Mouse (Mus musculus) right cerebral cortex, postnatal 10 days (tissue): ENCODE data around the gene Agrp.
"Not testable (repeated sequence)": the region's sequence is repeated elsewhere in the genome, so short reads cannot be mapped to it uniquely, and the experiment has no call there.

ENCODE experiments used
- DNase-seq, 2 experiments: peaks; one replicate each; pipeline ENCODE4 v3.0.0; 2021; ENCODE audit warnings: low spot score in 2 of 2

The Agrp gene

DNA sequence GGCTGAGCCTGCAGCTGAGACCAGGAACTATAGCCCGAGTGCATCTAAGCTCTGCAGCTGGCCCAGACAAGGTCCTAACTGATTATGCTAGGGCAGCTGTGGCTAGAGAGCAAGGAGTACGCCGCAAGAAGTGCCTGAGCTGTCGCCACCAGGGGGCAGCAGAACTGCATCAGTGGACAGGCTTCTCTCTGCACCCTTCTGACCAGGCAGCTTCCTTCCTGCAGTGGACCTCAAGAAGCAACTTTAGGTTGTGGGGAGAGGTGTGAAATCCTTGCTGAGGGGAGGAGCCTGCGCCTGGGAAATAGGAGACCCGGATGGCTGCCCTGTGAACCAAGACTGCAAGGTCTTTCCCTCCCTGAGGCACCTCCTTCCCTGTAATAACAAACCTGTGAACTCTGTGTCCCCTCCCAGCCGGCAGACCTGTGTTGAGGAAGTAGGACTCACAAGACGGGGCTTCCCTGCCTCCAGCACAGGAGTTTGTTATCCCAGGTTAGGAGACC is 14.7 kb downstream of the Agrp start:
- peak; percentile 94 for DNase-seq

DNA sequence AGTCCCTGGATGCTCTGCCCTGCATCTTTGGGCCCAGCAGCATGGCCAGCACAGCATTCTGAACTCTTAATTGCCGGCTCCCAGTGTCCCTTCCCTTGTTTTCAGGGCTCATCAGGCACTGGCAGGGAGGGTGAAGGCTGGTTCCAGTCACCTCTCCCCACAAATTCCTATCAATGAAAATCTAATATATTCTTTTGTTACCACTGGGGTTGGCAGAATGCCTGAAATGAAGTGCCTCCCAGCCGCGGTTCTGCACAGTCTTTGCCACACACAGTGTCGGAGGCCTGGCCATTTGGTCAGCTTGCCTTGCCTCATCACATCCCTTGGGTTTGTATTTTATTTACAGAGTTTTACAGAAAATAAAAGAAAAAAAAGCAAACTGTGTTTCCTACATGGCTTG is 15.4 kb downstream of the Agrp start:
- DNase-seq: peak in 1 of 2 experiments; percentile 51

DNA sequence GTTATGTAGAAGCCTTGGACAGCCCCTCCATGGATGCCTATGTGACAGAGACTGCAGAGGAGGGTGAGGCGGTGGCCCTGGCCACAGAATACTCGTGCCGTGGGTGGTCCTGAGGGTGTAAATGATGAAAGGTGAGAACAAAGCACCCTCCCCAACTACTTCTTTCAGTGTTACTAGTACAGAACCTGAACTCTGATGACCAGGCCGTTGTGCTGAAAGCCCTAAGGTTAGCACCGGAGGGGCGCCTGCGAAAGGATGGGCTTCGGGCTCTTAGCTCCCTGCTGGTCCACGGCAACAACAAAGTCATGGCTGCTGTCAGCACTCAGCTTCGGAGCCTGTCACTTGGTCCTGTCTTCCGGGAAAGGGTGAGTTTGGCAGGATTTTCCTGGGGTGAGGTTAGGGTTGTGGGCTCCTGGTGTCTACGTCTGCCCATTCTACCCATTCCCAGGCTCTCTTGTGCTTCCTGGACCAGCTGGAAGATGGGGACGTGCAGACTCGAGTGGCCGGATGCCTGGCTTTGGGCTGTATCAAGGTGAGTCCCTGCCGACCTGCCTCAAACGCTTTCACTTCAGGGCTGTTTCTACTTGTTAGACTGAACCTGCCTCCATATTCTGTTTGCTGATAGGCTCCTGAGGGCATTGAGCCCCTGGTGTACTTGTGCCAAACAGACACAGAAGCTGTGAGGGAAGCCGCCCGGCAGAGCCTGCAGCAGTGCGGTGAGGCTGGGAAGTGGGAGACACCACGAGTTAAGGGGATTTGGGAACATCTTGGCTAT is 16.1 kb downstream of the Agrp start:
- DNase-seq: no peak

DNA sequence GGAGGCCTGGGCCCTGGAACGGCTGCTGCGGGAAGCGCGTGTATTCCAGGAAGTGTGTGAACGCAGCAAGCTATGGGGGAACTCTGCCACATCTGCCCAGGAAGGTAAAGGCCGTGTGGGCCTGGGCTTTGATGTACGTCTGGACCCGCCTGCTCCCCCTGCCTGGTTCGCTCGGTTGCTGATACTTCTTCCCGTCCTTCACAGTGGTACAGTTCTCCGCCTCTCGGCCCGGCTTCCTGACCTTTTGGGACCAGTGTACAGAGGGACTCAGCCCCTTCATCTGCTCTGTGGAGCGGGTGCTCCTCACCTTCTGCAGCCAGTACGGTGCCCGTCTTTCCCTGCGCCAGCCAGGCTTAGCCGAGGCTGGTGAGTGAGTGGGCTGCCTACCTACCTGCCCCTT is 17.0 kb downstream of the Agrp start:
- DNase-seq: no peak

DNA sequence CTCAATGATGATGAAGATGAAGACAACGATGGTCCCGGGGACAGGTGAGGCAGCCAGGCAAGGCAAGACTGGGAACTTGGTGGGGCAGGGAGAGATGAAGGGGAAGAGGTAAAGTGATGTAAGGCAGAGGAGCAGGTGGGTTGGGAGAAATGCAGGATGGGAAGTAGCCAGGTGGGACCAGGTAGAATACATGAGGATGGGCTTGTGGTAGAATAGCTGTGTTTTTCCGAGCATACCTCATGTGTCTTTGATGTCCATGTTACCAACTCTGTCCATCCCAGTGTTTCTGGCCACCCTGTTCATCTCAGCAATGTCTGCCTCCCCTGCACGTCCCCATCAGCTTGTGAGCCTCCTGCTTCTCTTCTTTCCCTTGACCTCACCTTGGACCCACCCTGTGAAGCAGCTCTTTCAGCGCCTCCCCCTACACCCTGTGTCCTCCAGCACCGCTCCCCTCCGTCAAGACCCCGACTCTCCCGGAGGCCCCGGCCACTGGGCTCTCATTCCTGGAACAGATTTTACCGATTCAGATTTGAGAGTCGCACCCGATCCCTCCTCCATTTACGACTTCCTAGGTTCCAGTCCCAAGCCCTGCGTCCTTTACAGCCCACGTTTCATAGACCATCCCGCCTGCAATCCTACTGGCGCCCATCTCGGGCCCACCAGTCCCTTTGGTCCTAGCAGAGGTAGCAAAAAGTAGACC is 18.2 kb downstream of the Agrp start:
- DNase-seq: no peak

DNA sequence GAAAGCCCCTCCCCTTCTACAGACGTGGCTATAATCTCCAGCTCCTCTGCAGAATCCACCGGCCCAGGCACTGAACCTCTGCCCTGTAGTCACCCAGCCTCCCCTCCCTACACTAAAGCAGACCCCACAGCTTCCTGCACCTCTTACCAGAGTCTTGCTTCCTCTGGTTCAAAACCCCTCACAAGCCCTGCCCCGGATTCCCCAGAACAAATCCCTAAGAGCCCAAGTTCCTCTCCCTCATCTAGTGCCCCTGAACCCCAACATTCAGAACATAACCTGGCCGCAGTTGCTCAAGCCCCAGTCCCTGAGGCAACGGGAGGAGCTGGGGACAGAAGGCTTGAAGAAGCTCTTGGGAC is 18.9 kb downstream of the Agrp start:
- DNase-seq: no peak

DNA sequence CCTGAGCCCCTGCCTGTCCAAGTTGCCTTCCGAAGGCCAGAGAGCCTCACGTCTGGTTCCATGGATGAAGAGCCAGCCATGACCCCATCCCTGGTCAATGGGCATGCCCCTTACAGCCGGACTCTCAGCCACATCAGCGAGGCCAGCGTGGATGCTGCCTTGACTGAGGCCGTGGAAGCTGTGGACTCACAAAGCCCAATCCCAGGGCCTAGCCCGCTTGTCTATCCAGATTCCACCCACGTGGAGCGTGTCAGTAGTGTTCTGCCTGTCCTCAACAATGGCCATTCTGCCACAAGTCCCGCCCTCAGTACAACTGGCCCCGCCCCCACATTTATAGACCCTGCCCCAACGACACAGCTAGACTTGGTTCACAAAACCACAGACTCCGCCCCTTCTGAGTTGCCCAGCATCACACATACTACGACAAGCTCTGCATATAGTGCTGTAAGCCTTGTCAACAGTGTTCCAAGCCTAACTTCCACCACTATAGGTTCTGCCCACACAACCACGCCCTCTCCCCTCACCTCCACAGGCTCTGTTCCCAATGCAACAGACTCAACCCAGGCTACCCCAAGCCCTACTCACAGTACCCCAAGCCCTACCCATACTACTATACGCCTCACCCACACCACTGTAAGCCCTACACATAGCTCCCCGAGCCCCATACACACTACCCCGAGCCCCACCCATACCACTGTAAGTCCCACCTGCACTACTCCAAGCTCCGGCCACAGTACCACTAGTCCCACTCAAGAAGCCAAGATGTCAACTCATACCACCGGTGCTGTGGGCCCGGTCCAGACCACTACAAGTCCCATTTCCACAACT is 19.5 kb downstream of the Agrp start:
- DNase-seq: no peak

DNA sequence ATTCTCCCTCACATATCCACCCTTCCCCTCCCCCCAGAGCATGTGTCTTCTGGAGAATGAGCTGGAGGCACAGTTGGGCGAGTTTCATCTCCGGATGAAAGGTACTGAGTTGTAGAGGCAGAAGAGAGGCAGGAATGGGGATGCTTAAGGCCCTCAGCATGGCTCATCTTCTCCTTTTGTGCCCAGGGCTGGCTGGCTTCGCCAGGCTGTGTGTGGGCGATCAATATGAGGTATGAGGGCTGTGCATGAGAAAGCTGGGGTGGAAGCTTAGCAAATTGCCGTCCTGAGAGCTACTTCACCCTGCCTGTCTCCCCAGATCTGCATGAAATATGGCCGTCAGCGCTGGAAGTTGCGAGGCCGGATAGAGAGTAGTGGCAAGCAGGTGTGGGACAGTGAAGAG is 21.3 kb downstream of the Agrp start:
- DNase-seq: no peak

DNA sequence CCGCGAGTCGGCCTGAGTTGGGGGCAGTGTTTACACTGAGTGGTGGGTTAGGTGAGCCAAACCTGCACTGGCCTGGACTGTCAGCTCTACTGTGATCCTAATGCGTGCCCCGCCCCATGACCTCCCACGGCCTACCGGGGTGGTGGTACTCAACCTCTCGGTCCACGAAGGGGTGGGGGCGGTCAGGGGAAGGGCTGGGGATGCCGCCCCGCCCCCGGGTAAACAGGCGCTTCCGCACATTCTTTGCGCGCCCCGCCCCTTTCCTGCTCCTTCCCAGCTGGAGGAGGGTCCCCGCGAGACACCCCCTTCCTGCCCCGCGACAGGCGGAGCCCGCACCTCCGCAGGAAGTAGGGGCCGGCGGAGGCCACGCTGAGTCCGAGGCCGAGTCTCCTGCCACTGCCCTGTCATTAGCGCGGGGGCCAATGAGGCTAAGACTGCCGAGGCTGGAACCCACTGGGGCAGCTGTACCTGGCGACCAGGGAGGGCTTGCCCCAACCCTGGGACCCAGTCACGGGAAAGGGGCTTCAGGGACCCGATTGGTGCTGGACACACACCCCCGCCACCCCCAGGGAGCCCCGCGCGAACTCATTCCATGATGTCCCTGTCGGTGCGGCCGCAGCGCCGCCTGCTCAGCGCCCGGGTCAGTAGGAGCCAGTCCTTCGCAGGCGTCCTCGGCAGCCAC is 23.2 kb downstream of the Agrp start:
- peak; percentile 52 to 55 for DNase-seq

DNA sequence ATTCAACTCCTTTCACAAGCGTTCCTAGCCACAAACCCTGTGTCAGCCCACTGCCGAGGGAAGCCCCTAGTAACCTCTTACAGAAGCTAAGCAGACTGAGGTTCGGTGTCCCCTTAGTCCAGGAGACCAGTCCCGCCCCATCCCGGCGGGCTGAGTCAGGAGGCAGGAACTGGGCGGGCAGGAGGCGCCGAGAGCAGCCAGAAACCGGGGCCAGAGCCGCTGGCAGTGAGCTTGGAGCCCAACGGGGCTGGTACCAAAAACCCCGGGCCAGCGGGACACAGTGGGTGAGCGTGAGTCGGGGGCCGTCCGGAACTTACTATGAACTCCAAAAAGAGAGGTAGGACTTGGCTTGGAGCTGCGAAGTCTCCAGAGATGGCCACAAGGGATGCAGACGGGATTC is 24.2 kb downstream of the Agrp start:
- peak; percentile 46 to 59 for DNase-seq

DNA sequence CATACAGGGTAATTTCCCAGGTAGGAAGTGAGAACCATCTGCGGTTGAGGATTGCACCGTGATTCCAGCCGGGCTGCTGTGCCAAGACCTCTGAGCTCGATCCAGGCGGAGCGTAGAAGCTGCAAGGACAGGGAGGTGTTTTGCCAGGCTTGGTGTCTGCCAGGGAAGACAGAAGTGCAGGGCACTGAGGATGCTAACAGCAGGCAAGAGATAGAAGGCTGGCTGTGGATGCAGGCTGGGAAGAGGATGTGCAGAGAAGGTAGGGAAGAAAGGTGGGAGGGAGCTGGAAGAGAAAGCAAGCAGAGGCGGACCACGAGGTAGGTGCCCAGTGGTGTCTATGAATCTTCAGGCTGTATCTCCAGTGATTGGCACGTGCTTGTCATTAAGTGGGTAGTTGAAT is 25.4 kb downstream of the Agrp start:
- no peak for DNase-seq

DNA sequence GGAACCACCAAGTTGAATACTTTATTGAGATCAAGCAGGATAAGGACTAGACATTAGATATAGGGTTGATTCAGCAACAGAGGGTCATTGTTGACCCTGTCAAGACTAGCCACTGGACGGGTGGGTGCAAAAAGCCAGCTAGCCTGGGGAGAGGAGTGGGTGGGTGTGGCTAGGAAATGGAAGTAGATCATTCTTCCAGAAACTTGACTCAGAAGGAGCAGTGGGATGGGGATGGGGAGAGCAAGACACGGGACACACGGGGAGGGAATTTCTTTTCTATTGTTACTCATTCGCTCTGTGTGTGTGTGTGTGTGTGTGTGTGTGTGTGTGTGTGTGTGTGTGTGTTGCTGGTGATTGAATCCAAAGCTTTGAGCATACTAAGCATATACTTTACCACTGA is 27.4 kb downstream of the Agrp start:
- DNase-seq: no peak

DNA sequence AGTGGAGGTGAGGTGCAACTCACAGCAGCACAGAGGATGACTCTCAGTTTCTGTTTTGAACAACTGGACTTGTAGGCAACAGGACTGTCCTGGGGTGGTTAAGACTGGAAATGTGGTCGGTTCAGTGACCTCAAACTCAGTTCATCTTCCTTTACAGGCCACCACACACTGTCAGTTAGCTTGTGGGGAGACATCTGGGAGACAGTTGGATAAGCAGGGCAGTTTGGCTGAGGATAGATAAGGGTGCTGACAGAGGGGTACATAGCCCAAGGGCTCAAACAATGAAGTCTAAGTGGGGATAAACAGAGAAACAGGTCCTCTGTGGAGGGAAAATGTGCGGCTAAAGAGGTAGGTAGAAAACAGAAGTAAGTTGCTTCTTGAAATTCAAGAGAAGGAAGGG is 27.8 kb downstream of the Agrp start:
- DNase-seq: no peak

DNA sequence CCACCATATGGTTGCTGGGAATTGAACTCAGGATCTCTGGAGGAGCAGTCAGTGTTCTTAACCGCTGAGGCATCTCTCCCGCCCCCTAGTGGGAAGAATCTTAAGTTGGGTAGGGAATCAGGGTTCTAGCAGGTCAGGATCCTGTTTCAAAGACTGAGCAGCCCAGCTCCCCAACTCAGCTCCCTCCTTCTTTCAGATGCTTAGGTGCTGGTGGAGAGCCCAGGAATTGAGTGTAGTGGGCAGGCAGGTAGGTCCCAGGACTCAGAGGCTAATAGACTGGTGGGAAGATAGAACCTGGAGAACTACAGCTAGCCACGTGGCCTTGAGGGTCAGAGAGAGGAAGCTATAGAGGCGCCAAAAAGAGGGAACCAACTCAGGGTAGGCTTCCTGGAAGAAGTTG is 29.5 kb downstream of the Agrp start:
- peak; percentile 49 to 52 for DNase-seq

DNA sequence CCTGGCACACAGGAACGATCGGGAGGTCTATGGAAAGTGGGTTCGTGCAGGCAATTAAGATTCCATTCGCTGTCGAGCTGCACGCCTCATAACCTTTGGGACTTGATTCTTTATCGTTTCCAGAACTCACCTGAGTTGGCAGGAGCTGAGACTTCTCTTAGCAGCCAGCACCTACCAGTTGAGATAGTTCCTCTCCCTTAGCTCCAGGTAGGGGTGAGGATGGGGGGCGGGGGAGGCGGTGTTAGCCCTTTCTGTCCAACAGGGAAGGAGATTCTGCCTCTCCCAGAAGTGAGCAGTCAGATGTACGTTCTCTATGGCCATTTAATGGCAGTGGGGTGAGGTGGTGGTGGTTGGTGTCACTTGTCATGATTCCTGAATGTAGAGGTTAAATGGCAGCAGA is 30.1 kb downstream of the Agrp start:
- no peak for DNase-seq

DNA sequence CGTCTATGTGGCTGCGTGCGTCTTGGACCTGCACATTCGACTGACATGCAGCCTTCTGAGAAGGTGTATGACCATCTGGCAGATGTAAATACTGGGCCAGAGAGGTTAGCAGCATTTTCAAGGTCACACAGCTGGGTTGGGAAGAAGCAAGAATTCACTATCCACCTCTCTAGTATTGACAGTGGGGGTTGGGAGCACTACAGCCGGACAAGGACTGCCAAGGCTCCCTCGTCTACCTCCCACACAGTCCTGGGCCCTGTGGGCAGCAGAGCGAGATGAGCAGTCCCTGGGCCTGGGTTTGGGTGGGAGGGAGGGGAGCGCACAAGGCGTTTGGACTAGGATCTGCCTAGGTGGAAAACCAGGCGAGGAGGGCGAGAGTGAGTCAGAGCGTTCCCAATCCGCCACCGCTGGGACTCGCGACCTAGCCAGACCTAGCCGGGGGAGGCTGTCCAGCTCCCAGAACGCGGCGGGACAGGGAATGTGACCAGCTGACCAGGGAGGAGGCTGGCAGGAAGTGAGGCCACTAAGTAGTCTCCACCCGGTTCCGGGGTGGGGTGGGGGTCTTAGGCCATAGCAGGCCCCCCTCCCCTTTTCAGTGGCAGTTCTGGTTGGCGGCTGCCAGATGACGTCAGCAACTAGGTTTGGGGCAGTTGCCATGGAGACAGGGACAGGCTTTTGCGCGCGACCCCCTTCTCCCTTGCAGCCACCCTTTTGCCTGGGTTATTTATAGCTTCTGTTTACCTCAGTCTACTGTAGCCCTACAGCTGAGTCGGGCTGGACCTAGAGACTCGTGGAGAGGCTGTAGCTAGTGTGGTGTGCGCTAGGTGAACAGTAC is 30.8 kb downstream of the Agrp start:
- DNase-seq: peak; percentile 94 to 96

DNA sequence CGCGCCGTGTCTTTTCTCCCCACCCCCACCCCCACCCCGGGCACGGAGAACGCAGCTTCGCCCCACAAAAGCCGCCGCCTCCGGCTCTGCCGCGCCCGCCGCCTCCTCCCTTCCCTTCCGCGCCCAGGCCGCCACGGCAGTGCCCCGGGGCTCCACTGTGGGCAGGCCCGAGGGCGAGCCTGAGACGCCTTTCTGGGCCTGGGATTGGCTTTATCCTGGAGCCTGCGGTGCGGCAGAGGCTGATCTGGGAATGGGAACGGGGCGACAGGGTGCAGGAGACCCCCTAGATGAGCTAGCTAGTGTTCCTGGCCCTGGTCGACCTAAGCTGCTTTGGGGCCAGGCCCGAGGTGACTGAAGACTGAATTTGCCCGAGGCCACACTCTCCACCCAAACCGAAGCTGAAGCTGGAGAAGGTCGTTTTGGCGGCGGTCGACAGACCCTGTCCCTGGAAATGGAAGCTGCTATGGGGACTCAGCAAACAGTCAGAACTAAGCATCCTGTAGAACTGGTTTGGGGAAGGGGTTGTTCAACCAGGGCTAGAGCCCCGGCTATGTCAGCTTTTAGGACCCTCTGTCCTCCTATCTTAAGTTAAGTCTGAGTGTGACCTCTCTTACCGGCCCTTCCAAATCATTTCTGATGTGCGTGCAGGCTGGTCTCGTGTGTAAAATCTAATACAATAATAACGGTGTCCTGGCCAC is 31.6 kb downstream of the Agrp start:
- peak; percentile 56 for DNase-seq

DNA sequence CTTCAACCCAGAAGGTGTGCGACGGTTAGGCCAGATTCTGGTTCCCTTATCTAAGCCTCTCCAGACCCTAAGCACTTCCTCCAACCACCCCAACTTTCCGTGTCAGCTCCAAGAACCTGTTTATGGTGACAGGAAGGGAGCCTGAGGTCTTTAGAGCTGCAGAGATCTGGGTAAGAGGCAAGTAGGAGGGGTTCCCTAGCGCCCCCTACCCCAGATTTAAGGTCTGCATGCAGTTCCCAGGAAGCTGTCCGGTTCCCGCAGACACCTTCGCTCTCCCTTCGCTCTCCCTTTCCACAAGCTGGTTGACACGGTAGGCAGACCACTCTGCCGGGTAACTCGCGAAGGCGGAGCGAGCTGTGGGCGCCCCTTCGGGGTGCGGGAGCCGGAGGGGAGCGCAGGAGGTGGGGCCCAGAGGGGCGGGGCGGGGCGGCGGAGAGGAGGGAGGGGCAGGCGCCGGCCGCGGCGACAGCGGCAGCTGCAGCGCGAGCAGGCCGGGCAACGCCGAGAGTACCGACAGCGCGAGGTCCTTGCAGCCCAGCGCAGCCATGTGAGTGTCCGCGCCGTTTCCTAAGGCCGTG is 32.3 kb downstream of the Agrp start, which contains the start of gene Ripor1:
TSS of gene Ripor1 (plus strand) at position 452 of the 578 bp plus-strand sequence.
- peak; percentile 83 to 86 for DNase-seq

DNA sequence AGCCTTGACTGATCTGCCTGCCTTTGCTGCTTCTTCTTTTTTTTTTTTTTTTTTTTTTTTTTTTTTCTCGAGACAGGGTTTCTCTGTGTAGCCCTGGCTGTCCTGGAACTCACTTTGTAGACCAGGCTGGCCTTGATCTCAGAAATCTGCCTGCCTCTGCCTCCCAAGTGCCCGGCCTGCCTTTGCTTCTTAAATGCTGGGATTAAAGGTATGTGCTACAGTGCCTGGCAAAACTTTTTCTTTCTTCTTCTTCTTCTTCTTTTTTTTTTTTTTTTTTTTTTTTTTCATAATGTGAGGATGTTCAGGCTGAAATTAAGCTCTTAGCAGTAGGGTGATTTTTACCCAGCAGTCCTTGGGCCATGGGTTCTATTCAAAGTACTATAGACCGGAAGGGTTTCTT is 34.7 kb downstream of the Agrp start:
- not testable (repeated sequence) for DNase-seq

DNA sequence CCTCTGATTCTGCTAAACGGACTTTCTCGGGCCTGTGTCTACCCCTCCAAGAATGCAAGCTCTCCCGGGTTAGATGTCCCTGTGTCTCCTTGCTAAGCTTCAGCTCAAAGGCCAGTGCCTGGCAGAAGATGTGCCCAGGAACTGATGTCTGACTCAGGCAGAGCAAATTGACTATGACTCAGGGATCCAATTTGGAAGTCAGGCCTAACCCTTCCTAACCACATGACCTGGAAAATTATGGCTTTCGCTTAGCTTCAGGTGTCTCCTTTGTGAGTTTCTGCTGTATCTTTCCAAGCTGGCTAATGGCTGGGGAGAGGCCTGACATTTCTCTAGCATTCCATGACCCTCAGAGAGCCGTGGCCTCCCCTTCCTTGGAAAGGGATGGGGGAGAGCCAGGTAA is 35.9 kb downstream of the Agrp start:
- no peak for DNase-seq
